Mouse (Mus musculus): ENCODE data around the gene Dock6. TPM values are rescaled to one million over a fixed set of nuclear protein-coding genes. Genes with fewer than 3 reads are reported as not detected.

Gene Dock6
- polyA plus RNA-seq, 1 experiment: 12.1 TPM

DNA sequence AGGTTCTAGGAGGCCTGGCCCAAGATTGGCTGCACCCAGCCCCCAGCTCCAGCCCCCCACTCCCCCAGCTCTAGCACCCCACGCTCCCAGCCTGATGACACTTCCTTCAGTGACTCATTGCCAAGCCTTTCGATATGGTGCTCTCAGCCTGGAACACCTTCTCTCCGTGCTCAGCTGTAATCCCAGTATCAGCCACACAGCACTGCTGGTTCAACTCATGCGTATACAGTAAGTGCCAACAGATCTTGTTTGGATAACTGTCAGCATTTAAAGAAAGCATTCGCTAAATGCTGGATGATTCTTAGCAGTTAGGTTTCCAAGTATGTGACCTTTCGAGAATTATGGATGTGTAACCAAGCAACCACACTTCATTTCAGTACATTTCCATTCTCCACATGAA is 9.3 kb downstream of the Dock6 start:
- Histone ChIP-seq H3K27me3 (ENCODE audit: control insufficient read depth, insufficient read depth, insufficient read length) (no peaks in the 10 kb centered on the region), H3K79me3 (ENCODE audit: low read depth) (no peaks in the 10 kb centered on the region), H3K36me3 (ENCODE audit: control insufficient read depth, insufficient read depth) (no peaks in the 10 kb centered on the region), H3K4me3 (ENCODE audit: insufficient read depth, poor library complexity, severe bottlenecking) (no peak overlapping the region), H3K79me2 (ENCODE audit: control insufficient read depth, insufficient read depth) (no peaks in the 10 kb centered on the region), H3ac (ENCODE audit: control insufficient read depth, insufficient read length, low read depth) (no peak overlapping the region)
- TF ChIP-seq CTCF (IDR thresholded peaks at IDR 0.05; ENCODE audit: control insufficient read depth, insufficient read depth, insufficient read length): no peak

DNA sequence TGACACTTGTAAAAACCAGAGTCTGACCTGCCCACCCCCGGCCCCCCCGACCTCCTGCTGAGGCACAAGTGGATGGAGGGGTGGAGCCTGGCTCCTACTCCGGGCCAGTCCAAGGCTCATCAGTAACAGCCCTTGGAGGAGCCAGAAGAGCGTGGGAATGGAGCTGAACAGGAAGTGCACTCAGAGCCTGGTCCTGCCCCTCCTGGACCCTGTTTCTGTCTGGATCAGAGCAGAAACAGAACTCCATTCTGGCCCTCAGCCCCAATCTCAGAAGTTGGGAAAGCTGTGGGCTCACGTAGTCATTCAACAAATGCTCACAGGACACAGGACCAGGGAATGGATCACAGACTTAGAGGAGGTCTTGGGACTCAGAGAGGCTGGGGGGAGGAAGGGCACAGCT is 10.0 kb downstream of the Dock6 start:
- Histone ChIP-seq H3ac (ENCODE audit: control insufficient read depth, insufficient read length, low read depth) (no peak overlapping the region), H3K36me3 (ENCODE audit: control insufficient read depth, insufficient read depth) (no peaks in the 10 kb centered on the region), H3K79me3 (ENCODE audit: low read depth) (no peaks in the 10 kb centered on the region), H3K79me2 (ENCODE audit: control insufficient read depth, insufficient read depth) (no peaks in the 10 kb centered on the region), H3K27me3 (ENCODE audit: control insufficient read depth, insufficient read depth, insufficient read length) (no peaks in the 10 kb centered on the region), H3K4me3 (ENCODE audit: insufficient read depth, poor library complexity, severe bottlenecking) (no peak overlapping the region)
- TF ChIP-seq CEBPB (IDR thresholded peaks at IDR 0.05; ENCODE audit: low read depth) (no peak), MYOG (IDR thresholded peaks at IDR 0.05; ENCODE audit: control insufficient read depth, extremely low read depth, insufficient read length) (no peak), USF1 (IDR thresholded peaks at IDR 0.05; ENCODE audit: low read depth) (no peak), CTCF (IDR thresholded peaks at IDR 0.05; ENCODE audit: control insufficient read depth, insufficient read depth, insufficient read length) (no peak), MAX (IDR thresholded peaks at IDR 0.05) (no peak), MYOD1 (IDR thresholded peaks at IDR 0.05; ENCODE audit: control insufficient read depth, insufficient read length, low read depth) (no peak), FOSL1 (IDR thresholded peaks at IDR 0.05; ENCODE audit: insufficient read depth, low read length, poor library complexity, severe bottlenecking) (no peak)

DNA sequence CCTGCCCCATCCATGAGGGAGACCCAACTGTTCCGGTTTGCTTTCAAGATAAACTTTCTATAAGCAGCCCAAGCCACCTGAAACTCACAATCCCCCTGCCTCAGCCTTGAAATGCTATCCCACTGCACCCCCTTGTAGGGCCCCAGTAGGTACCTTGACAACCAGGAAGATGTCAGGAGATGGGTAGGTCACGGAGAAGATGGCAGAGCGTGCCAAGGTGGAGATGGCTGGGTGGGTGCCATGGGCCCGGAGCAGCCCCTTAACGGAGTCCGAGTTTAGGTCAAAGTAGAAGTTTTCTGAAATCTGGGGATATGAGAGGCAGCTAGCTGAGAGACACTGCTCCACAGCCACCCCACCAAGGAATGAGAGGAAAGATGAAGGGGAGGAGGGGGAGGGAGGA is 11.1 kb downstream of the Dock6 start:
- H3K36me3 ChIP-seq (ENCODE audit: control insufficient read depth, insufficient read depth): no peaks in the 10 kb centered on the region
- TF ChIP-seq FOSL1 (IDR thresholded peaks at IDR 0.05; ENCODE audit: insufficient read depth, low read length, poor library complexity, severe bottlenecking): no peak
- TF ChIP-seq MYOD1 (IDR thresholded peaks at IDR 0.05; ENCODE audit: control insufficient read depth, insufficient read length, low read depth): no peak
- TF ChIP-seq MYOG (IDR thresholded peaks at IDR 0.05; ENCODE audit: control insufficient read depth, extremely low read depth, insufficient read length): no peak
- no peak for TF ChIP-seq MAX (IDR thresholded peaks at IDR 0.05)
- TF ChIP-seq USF1 (IDR thresholded peaks at IDR 0.05; ENCODE audit: low read depth): no peak
- no peak for TF ChIP-seq CEBPB (IDR thresholded peaks at IDR 0.05; ENCODE audit: low read depth)
- TF ChIP-seq CTCF (IDR thresholded peaks at IDR 0.05; ENCODE audit: control insufficient read depth, insufficient read depth, insufficient read length): no peak

DNA sequence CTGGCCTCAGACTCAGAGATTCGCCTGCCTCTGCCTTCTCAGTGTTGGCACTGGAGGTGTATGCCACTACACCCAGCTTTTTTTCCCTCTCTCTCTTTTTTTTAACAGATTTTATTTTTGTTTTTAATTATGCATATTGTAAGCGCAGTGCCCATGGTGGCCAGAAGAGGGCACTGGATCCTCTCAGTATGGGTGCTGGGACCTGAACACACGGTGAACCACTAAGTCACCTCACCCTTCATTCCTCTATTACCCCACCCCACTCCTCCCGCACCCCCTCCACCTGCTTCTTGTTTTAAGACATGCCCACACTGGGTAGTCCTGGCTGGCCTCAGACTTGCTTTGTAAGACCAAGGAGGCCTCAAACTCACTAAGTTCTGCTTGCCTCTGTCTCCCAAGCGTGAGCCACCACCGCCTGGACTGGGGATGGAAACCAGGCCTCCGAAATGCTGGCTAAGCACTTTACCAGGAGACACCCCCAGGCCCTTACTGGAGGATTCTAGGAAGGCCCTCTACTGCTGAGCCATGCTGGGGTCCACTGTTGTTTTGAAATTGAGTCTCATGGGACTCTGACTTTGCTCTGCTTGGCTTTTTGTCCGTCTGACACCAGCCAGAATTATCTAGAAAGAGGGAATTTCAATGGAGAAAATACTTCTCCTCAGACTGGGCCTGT is 12.2 kb downstream of the Dock6 start:
- H3K79me3 ChIP-seq (ENCODE audit: low read depth): no peaks in the 10 kb centered on the region
- no peaks in the 10 kb centered on the region for H3K27me3 ChIP-seq (ENCODE audit: control insufficient read depth, insufficient read depth, insufficient read length)
- TF ChIP-seq MYOG (IDR thresholded peaks at IDR 0.05; ENCODE audit: control insufficient read depth, extremely low read depth, insufficient read length): no peak
- no peak for TF ChIP-seq FOSL1 (IDR thresholded peaks at IDR 0.05; ENCODE audit: insufficient read depth, low read length, poor library complexity, severe bottlenecking)
- TF ChIP-seq USF1 (IDR thresholded peaks at IDR 0.05; ENCODE audit: low read depth): no peak
- TF ChIP-seq CTCF (IDR thresholded peaks at IDR 0.05; ENCODE audit: control insufficient read depth, insufficient read depth, insufficient read length): peak; percentile 46
- no peak for TF ChIP-seq MYOD1 (IDR thresholded peaks at IDR 0.05; ENCODE audit: control insufficient read depth, insufficient read length, low read depth)
- TF ChIP-seq CEBPB (IDR thresholded peaks at IDR 0.05; ENCODE audit: low read depth): no peak
- no peak for TF ChIP-seq MAX (IDR thresholded peaks at IDR 0.05)
- H3K79me2 ChIP-seq (ENCODE audit: control insufficient read depth, insufficient read depth): no peaks in the 10 kb centered on the region
- H3K36me3 ChIP-seq (ENCODE audit: control insufficient read depth, insufficient read depth): no peaks in the 10 kb centered on the region
- H3K4me3 ChIP-seq (ENCODE audit: insufficient read depth, poor library complexity, severe bottlenecking): no peak overlapping the region
- H3ac ChIP-seq (ENCODE audit: control insufficient read depth, insufficient read length, low read depth): no peak overlapping the region

More for the DNA sequence above, 11.1 kb downstream of the Dock6 start:
- Histone ChIP-seq H3ac (ENCODE audit: control insufficient read depth, insufficient read length, low read depth) (no peak overlapping the region), H3K79me2 (ENCODE audit: control insufficient read depth, insufficient read depth) (no peaks in the 10 kb centered on the region), H3K79me3 (ENCODE audit: low read depth) (no peaks in the 10 kb centered on the region), H3K27me3 (ENCODE audit: control insufficient read depth, insufficient read depth, insufficient read length) (no peaks in the 10 kb centered on the region), H3K4me3 (ENCODE audit: insufficient read depth, poor library complexity, severe bottlenecking) (no peak overlapping the region)

DNA sequence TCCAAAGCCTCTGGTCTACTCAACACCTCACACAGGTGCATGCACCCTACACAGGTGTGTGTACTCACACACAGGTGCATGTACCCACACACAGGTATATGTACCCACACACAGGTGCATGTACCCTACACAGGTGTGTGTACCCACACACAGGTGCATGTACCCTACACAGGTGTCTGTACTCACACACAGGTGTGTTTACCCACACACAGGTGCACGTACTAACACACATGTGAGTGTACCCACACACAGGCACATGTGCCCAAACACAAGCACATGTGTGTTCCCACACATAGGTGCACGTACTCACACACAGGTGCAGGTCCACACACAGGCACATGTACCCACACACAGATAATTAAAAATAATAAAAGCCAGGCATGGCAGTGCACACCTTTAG is 14.7 kb downstream of the Dock6 start:
- H3K36me3 ChIP-seq (ENCODE audit: control insufficient read depth, insufficient read depth): no peaks in the 10 kb centered on the region
- H3K27me3 ChIP-seq (ENCODE audit: control insufficient read depth, insufficient read depth, insufficient read length): no peaks in the 10 kb centered on the region
- TF ChIP-seq CEBPB (IDR thresholded peaks at IDR 0.05; ENCODE audit: low read depth): no peak
- TF ChIP-seq MYOG (IDR thresholded peaks at IDR 0.05; ENCODE audit: control insufficient read depth, extremely low read depth, insufficient read length): no peak
- TF ChIP-seq FOSL1 (IDR thresholded peaks at IDR 0.05; ENCODE audit: insufficient read depth, low read length, poor library complexity, severe bottlenecking): no peak
- no peak for TF ChIP-seq USF1 (IDR thresholded peaks at IDR 0.05; ENCODE audit: low read depth)
- no peak for TF ChIP-seq CTCF (IDR thresholded peaks at IDR 0.05; ENCODE audit: control insufficient read depth, insufficient read depth, insufficient read length)
- TF ChIP-seq MAX (IDR thresholded peaks at IDR 0.05): no peak
- no peak for TF ChIP-seq MYOD1 (IDR thresholded peaks at IDR 0.05; ENCODE audit: control insufficient read depth, insufficient read length, low read depth)
- H3K79me3 ChIP-seq (ENCODE audit: low read depth): no peaks in the 10 kb centered on the region
- H3K79me2 ChIP-seq (ENCODE audit: control insufficient read depth, insufficient read depth): no peaks in the 10 kb centered on the region
- H3K4me3 ChIP-seq (ENCODE audit: insufficient read depth, poor library complexity, severe bottlenecking): no peak overlapping the region
- no peak overlapping the region for H3ac ChIP-seq (ENCODE audit: control insufficient read depth, insufficient read length, low read depth)
